Mouse (Mus musculus): ENCODE results near the gene Slc25a28. TPM values are rescaled to one million over a fixed set of nuclear protein-coding genes. Genes with fewer than 3 reads are reported as not detected.
A peak's percentile ranks its signal among the peaks of the same experiment; 100 is the strongest.

Slc25a28 gene
- polyA plus RNA-seq, 1 experiment from 2014 or later = 19.5 TPM

DNA sequence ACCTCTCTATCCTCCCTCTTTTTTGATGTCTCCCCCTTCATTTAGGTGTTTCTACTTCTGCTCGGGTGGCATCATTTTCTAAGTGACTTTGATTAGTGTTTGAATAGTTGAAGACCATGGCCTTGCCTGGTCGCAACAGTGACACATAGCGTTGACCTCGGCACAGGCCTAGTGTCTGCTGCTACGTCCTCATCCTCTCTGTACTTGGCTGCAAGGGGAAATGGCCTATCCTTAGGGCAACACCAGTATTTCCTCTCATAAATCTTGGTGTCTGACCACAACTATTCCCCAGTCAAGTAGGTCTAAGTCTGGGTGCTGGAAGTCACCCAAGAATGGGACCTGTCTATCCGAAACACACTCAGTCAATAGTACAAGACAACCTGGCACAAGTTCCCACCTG lies 15.0 kb downstream of the Slc25a28 start:
- peaks cover 14% of the 10 kb centered on the region for H3K36me3 ChIP-seq
- H3K27ac ChIP-seq (replicated peaks) = no peak overlapping the region
- ATAC-seq (ENCODE audit: insufficient number of reproducible peaks, low FRiP score, low TSS enrichment, low read depth) = no peak
- no peak overlapping the region for H3K4me2 ChIP-seq (replicated peaks)
- 75% methylated on average over 6 of the region's 6 CpGs for WGBS
- no peak overlapping the region for H3K9ac ChIP-seq
- H3K4me3 ChIP-seq (replicated peaks) = no peak overlapping the region
- no peaks in the 10 kb centered on the region for H3K27me3 ChIP-seq
- H3K4me1 ChIP-seq = peaks cover 22% of the 10 kb centered on the region; the same call in 1 of the 2 replicates
- H3K9me3 ChIP-seq (replicated peaks) = no peaks in the 10 kb centered on the region

DNA sequence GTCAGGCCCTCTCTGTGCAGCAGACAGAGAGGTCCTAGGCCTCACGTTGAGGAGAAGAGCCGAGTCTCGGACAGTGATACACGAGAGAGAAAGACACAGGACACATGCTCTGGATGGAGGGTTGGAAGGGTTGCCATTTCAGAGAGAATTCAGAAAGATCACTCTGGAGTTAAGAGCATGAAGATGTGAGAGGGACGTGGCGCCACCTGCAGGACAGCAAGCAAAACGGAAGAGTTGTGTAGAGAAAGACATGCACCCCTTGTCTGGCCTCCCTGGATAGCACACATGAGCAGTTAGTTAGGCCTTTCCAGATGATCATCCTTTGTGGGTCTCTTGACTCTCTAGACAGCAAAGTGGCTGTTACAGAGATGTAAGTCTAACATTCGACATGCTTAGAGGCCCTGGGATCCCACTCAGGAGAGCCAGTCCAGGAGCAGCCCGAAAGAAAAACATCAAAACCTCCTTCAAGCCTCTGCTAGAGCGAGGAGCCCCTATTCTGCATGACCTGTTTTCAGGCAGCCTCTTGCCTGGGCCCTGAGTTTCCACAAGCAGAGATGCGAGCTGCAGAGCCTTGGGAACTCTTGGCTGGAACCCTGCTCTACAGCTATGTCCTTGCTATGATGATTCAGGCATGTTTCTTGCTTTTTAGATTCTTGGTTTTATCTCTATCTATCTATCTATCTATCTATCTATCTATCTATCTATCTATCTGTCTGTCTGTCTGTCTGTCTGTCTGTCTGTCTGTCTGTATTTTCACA lies 18.8 kb downstream of the Slc25a28 start:
- Histone ChIP-seq H3K9ac (no peak overlapping the region), H3K4me3 (replicated peaks) (no peak overlapping the region), H3K4me1 (peaks cover 3% of the 10 kb centered on the region; the same call in 1 of the 2 replicates), H3K4me2 (replicated peaks) (no peak overlapping the region), H3K27me3 (peaks cover 5% of the 10 kb centered on the region; the same call in 1 of the 2 replicates), H3K36me3 (no peaks in the 10 kb centered on the region), H3K9me3 (replicated peaks) (no peaks in the 10 kb centered on the region), H3K27ac (replicated peaks) (no peak overlapping the region)
- no peak for ATAC-seq (ENCODE audit: insufficient number of reproducible peaks, low FRiP score, low TSS enrichment, low read depth)
- WGBS = 38% methylated on average over 11 of the region's 11 CpGs

DNA sequence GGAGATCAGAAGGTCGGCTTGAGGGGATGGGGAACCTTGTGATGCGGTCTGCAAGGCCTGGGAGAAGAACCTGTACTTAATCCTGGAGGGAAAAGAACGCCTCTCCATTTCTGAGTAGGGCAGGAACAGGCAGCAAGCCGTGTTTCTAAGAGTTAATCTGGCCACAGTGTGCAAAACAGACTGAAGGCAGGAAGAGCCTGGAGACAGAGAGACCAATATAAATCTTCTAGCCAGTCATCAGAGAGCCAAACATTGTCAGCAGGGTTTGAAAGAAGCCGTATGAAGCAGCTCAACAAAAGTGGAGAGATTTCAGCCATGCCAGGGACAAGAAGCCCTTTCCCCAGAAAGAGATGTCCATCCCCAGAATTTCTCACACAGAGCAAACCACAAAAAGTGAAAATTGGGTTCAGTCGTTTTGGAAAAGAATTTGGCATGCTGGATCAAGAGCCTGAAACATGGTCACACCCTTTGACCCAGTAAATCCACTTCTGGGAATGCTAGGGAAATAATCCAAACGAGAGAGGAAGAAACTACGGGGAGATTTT lies 23.4 kb downstream of the Slc25a28 start:
- Histone ChIP-seq H3K27me3 (peaks cover 5% of the 10 kb centered on the region; the same call in 1 of the 2 replicates), H3K27ac (replicated peaks) (no peak overlapping the region), H3K4me2 (replicated peaks) (no peak overlapping the region), H3K9me3 (replicated peaks) (no peaks in the 10 kb centered on the region), H3K4me3 (replicated peaks) (no peak overlapping the region), H3K4me1 (peaks cover 3% of the 10 kb centered on the region; the same call in 1 of the 2 replicates), H3K36me3 (no peaks in the 10 kb centered on the region), H3K9ac (no peak overlapping the region)
- ATAC-seq (ENCODE audit: insufficient number of reproducible peaks, low FRiP score, low TSS enrichment, low read depth) = no peak
- 52% methylated on average over 8 of the region's 8 CpGs for WGBS

- H3K36me3 ChIP-seq = no peaks in the 10 kb centered on the region
- H3K9me3 ChIP-seq (replicated peaks) = no peaks in the 10 kb centered on the region
- H3K27me3 ChIP-seq = peaks cover 5% of the 10 kb centered on the region; the same call in 1 of the 2 replicates
- H3K27ac ChIP-seq (replicated peaks) = no peak overlapping the region
- no peak for ATAC-seq (ENCODE audit: insufficient number of reproducible peaks, low FRiP score, low TSS enrichment, low read depth)
- WGBS = 88% methylated on average over 4 of the region's 4 CpGs
- no peak overlapping the region for H3K4me2 ChIP-seq (replicated peaks)
- no peak overlapping the region for H3K9ac ChIP-seq
- H3K4me3 ChIP-seq (replicated peaks) = no peak overlapping the region
- H3K4me1 ChIP-seq = peaks cover 6% of the 10 kb centered on the region; the same call in 1 of the 2 replicates
Observed at GRCm38 (mm10) chr19:43648343-43648742, 26.3 kb downstream of the Slc25a28 start.

DNA sequence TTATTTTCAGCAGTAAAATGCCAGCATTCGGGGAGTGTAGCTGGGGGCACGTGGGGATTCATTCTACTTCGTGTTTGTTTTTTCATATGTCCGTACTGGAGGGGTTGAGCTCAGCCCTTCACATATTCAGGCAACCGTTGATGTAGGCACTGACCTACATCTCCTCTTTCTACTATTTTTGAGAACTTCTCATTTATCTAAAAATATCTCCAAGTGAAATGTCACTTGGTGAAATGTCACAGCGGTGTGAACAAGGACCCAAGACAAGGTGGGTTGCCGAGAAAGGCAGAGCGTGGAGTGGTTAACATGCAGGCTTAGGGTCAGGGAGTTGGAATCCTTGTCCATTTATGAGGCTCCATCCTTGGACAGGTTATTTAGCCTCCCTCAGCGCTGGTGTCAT lies 27.4 kb downstream of the Slc25a28 start:
- WGBS = 86% methylated on average over 9 of the region's 9 CpGs
- no peak overlapping the region for H3K4me2 ChIP-seq (replicated peaks)
- no peak overlapping the region for H3K4me3 ChIP-seq (replicated peaks)
- H3K36me3 ChIP-seq = no peaks in the 10 kb centered on the region
- no peaks in the 10 kb centered on the region for H3K9me3 ChIP-seq (replicated peaks)
- no peak overlapping the region for H3K27ac ChIP-seq (replicated peaks)
- peaks cover 3% of the 10 kb centered on the region; the same call in 1 of the 2 replicates for H3K27me3 ChIP-seq
- 0 out of 2 replicates have a peak, but pooled peaks cover 3% of the 10 kb centered on the region for H3K4me1 ChIP-seq
- H3K9ac ChIP-seq = no peak overlapping the region
- no peak for ATAC-seq (ENCODE audit: insufficient number of reproducible peaks, low FRiP score, low TSS enrichment, low read depth)

DNA sequence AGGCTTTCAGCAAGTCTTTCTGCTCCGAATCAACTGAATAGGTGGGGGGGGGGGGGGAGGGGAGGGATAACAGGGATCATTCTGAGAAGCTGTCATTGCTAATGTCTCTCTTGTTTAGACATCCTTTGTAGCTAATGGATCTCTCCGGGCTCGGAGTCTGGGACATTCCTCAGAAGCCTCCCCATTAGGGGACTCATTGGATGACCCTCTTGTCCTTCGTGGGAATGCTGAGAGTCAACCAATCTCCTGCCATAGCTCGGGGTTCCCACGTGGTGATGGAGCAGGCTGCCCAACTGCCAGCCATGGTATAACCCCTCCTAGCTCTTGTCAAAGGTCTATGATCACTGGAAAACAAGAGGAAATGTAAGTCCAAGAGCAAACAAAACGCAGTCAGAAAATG lies 27.8 kb downstream of the Slc25a28 start:
- Histone ChIP-seq H3K36me3 (no peaks in the 10 kb centered on the region), H3K9me3 (replicated peaks) (no peaks in the 10 kb centered on the region), H3K4me1 (0 out of 2 replicates have a peak, but pooled peaks cover 3% of the 10 kb centered on the region), H3K9ac (no peak overlapping the region), H3K27me3 (no peaks in the 10 kb centered on the region), H3K4me2 (replicated peaks) (no peak overlapping the region), H3K4me3 (replicated peaks) (no peak overlapping the region), H3K27ac (replicated peaks) (no peak overlapping the region)
- 45% methylated on average over 7 of the region's 7 CpGs for WGBS
- no peak for ATAC-seq (ENCODE audit: insufficient number of reproducible peaks, low FRiP score, low TSS enrichment, low read depth)

DNA sequence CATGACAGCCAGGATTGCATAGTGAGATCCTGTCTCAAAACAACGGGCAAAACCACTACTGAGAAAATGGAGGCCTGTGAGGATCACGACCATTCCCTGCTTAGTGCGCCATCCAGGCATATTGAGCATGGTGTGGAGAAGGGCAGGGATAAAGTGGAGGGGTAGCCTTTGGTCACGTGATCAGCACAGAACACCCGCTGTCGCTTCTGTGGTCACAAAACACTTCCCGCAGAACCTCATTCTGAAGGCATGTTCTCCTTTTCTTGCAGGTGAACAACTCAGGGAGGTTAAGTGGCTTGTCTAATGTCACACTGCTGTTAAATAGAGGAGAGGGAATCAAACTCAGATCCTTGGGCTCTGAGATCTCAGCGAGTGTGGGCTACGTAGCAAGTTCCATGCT lies 29.2 kb downstream of the Slc25a28 start:
- no peaks in the 10 kb centered on the region for H3K9me3 ChIP-seq (replicated peaks)
- WGBS = 90% methylated on average over 9 of the region's 9 CpGs
- H3K9ac ChIP-seq = no peak overlapping the region
- 0 out of 2 replicates have a peak, but pooled peaks cover 3% of the 10 kb centered on the region for H3K4me1 ChIP-seq
- H3K4me3 ChIP-seq (replicated peaks) = no peak overlapping the region
- ATAC-seq (ENCODE audit: insufficient number of reproducible peaks, low FRiP score, low TSS enrichment, low read depth) = no peak
- H3K27ac ChIP-seq (replicated peaks) = no peak overlapping the region
- H3K27me3 ChIP-seq = no peaks in the 10 kb centered on the region
- H3K4me2 ChIP-seq (replicated peaks) = no peak overlapping the region
- H3K36me3 ChIP-seq = no peaks in the 10 kb centered on the region

DNA sequence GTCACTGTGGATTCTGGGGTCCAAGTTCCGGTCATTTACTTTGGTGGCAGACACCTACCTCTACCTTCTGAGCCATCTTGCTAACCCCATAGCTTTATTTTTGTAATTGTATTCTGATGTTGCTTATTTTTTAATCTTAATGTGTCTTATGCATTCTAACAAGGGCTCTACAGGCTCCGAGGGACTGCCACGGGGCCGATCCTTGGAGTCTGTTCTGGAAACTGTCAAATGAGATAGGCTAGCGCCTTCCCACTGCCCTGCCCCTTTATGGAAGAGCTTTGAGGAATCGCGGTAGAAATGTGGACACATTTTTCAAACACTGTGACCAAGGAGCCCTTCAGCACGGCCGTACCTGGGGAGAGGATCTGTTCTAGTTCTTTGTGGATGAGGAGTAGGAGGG lies 31.8 kb downstream of the Slc25a28 start:
- H3K27ac ChIP-seq (replicated peaks) = no peak overlapping the region

GRCm38 (mm10) chr19:43641833-43642232 lies 32.8 kb downstream of the Slc25a28 start:
- Histone ChIP-seq H3K27me3 (no peaks in the 10 kb centered on the region), H3K9me3 (replicated peaks) (no peaks in the 10 kb centered on the region), H3K4me1 (0 out of 2 replicates have a peak, but pooled peaks cover 3% of the 10 kb centered on the region), H3K4me2 (replicated peaks) (no peak overlapping the region), H3K27ac (replicated peaks) (0 out of 2 replicates have a peak overlapping the region, but pooled peaks have one; percentile 44), H3K36me3 (no peaks in the 10 kb centered on the region), H3K4me3 (replicated peaks) (no peak overlapping the region), H3K9ac (no peak overlapping the region)
- ATAC-seq (ENCODE audit: insufficient number of reproducible peaks, low FRiP score, low TSS enrichment, low read depth) = no peak
- WGBS = 50% methylated on average over 11 of the region's 11 CpGs

More for the DNA sequence above, 31.8 kb downstream of the Slc25a28 start:
- H3K4me2 ChIP-seq (replicated peaks) = no peak overlapping the region
- H3K4me3 ChIP-seq (replicated peaks) = no peak overlapping the region
- H3K9me3 ChIP-seq (replicated peaks) = no peaks in the 10 kb centered on the region
- WGBS = 83% methylated on average over 9 of the region's 9 CpGs
- 0 out of 2 replicates have a peak, but pooled peaks cover 3% of the 10 kb centered on the region for H3K4me1 ChIP-seq
- no peak overlapping the region for H3K9ac ChIP-seq
- no peak for ATAC-seq (ENCODE audit: insufficient number of reproducible peaks, low FRiP score, low TSS enrichment, low read depth)
- no peaks in the 10 kb centered on the region for H3K27me3 ChIP-seq
- H3K36me3 ChIP-seq = no peaks in the 10 kb centered on the region

- H3K27me3 ChIP-seq = peaks cover 5% of the 10 kb centered on the region
- no peaks in the 10 kb centered on the region for H3K36me3 ChIP-seq
- H3K9me3 ChIP-seq (replicated peaks) = no peaks in the 10 kb centered on the region
- no peak overlapping the region for H3K4me2 ChIP-seq (replicated peaks)
- WGBS = 29% methylated on average over 12 of the region's 12 CpGs
- peak; percentile 72; the same call in 1 of the 2 replicates for ATAC-seq (ENCODE audit: insufficient number of reproducible peaks, low FRiP score, low TSS enrichment, low read depth)
- no peak overlapping the region for H3K27ac ChIP-seq (replicated peaks)
- H3K9ac ChIP-seq = no peak overlapping the region
- H3K4me3 ChIP-seq (replicated peaks) = no peak overlapping the region
- H3K4me1 ChIP-seq = no peaks in the 10 kb centered on the region
Observed at GRCm38 (mm10) chr19:43630466-43631251, 44.0 kb downstream of the Slc25a28 start.

DNA sequence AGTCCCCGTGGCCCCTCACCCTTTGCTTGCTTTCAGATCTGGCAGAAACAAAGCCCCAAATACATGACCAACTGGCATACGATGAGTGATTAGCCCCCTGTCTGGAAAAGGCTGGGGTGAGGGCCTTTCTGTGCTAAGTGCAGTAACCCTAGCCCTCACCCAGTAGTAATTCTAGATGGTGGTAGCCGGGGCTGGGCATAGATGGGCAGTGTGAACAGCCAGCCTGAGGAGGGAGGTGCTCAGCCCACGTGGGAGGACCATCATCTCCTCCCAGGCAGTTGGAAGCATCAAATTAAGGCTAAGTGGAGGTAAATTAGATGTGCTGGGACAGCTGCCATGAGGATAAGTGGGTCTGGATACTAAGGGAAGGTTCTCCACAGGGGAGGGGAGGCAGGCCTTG lies 45.6 kb downstream of the Slc25a28 start:
- Histone ChIP-seq H3K4me3 (replicated peaks) (no peak overlapping the region), H3K36me3 (no peaks in the 10 kb centered on the region), H3K9ac (no peak overlapping the region), H3K27me3 (peaks cover 12% of the 10 kb centered on the region), H3K4me1 (no peaks in the 10 kb centered on the region), H3K9me3 (replicated peaks) (no peaks in the 10 kb centered on the region), H3K4me2 (replicated peaks) (no peak overlapping the region), H3K27ac (replicated peaks) (no peak overlapping the region)
- ATAC-seq (ENCODE audit: insufficient number of reproducible peaks, low FRiP score, low TSS enrichment, low read depth) = no peak
- WGBS = 46% methylated on average over 4 of the region's 4 CpGs
